Mouse (Mus musculus) right cerebral cortex, postnatal 25 days (tissue): Measurements from ENCODE around the gene Calm1.
"Not testable (repeated sequence)": the region's sequence is repeated elsewhere in the genome, so short reads cannot be mapped to it uniquely, and the experiment has no call there.

Source experiments
- DNase-seq: peaks from one replicate; pipeline ENCODE4 v3.0.0; 2022

Gene Calm1

GRCm38 (mm10) chr12:100198967-100199660 lies at the start of gene Calm1:
TSS of gene Calm1 (plus strand) at chr12:100199435.
- peak; percentile 94 for DNase-seq

GRCm38 (mm10) chr12:100152466-100152865 lies 46.8 kb upstream of the Calm1 start:
- DNase-seq, result no peak

GRCm38 (mm10) chr12:100159261-100159975 lies 39.8 kb upstream of the Calm1 start, which contains the start of gene Nrde2:
TSS of gene Nrde2 (minus strand) at chr12:100159653.
- peak; percentile 93 for DNase-seq

GRCm38 (mm10) chr12:100164991-100165500 lies 34.2 kb upstream of the Calm1 start:
- DNase-seq, result no peak

- DNase-seq, result peak; percentile 67
These were observed 33.1 kb upstream of the Calm1 start for GRCm38 (mm10) chr12:100166177-100166576.

- no peak for DNase-seq
These were observed 32.3 kb upstream of the Calm1 start for GRCm38 (mm10) chr12:100166939-100167338.

GRCm38 (mm10) chr12:100167502-100167901 lies 31.7 kb upstream of the Calm1 start:
- no peak for DNase-seq

- DNase-seq, result peak; percentile 8
These were observed 31.0 kb upstream of the Calm1 start for GRCm38 (mm10) chr12:100167931-100168871.

- no peak for DNase-seq
These were observed 26.8 kb upstream of the Calm1 start for GRCm38 (mm10) chr12:100172481-100172880.

GRCm38 (mm10) chr12:100176469-100177056 lies 22.7 kb upstream of the Calm1 start:
- DNase-seq, result no peak

GRCm38 (mm10) chr12:100178898-100179440 lies 20.3 kb upstream of the Calm1 start:
- DNase-seq, result no peak

- DNase-seq, result no peak
These were observed 18.4 kb upstream of the Calm1 start for GRCm38 (mm10) chr12:100180802-100181201.

- no peak for DNase-seq
These were observed 16.6 kb upstream of the Calm1 start for GRCm38 (mm10) chr12:100182676-100183075.

- DNase-seq, result no peak
These were observed 15.3 kb upstream of the Calm1 start for GRCm38 (mm10) chr12:100183970-100184369.

- not testable (repeated sequence) for DNase-seq
These were observed 14.3 kb upstream of the Calm1 start for GRCm38 (mm10) chr12:100184976-100185375.

GRCm38 (mm10) chr12:100185897-100186296 lies 13.3 kb upstream of the Calm1 start:
- DNase-seq, result no peak

GRCm38 (mm10) chr12:100186376-100186775 lies 12.9 kb upstream of the Calm1 start:
- DNase-seq, result peak; percentile 27

- DNase-seq, result peak; percentile 100
These were observed 12.1 kb upstream of the Calm1 start for GRCm38 (mm10) chr12:100187013-100187755.

- DNase-seq, result no peak
These were observed 11.3 kb upstream of the Calm1 start for GRCm38 (mm10) chr12:100187756-100188430.

- DNase-seq, result no peak
These were observed 8.4 kb upstream of the Calm1 start for GRCm38 (mm10) chr12:100190802-100191201.

- no peak for DNase-seq
These were observed 5.1 kb upstream of the Calm1 start for GRCm38 (mm10) chr12:100194181-100194580.
